Mouse (Mus musculus) lung, postnatal 36 days (tissue): Measurements from ENCODE around the gene Pyroxd2.

ENCODE experiments used
- DNase-seq: peaks from one replicate; pipeline ENCODE4 v3.0.0; 2022; ENCODE audit warnings: mixed read lengths

The Pyroxd2 gene

GRCm38 (mm10) chr19:42745084-42745868 lies 7.3 kb downstream of the Pyroxd2 start:
- no peak for DNase-seq

GRCm38 (mm10) chr19:42744162-42744586 lies 8.4 kb downstream of the Pyroxd2 start:
- DNase-seq = peak; percentile 63

DNA sequence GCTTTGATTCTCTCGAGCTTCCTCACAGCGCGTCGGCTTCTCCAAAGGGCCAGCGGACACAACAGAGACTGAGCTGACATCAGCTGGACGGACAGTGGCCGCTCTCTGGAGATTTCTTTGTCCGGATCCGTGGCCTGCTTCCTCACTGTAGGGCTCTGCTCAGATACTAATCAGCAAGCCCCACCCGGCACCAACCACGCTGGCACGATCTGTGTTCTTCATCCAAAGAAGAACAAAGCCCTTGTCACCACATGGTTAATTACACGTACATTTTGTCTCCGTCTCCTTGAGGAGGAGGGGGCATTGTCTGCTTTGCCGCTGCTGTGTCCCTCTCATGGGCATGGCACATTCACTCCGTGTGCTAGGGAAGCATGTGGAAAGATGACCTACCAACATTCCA lies 9.3 kb downstream of the Pyroxd2 start:
- no peak for DNase-seq

- DNase-seq = no peak
These were observed 10.7 kb downstream of the Pyroxd2 start for GRCm38 (mm10) chr19:42741884-42742283.

DNA sequence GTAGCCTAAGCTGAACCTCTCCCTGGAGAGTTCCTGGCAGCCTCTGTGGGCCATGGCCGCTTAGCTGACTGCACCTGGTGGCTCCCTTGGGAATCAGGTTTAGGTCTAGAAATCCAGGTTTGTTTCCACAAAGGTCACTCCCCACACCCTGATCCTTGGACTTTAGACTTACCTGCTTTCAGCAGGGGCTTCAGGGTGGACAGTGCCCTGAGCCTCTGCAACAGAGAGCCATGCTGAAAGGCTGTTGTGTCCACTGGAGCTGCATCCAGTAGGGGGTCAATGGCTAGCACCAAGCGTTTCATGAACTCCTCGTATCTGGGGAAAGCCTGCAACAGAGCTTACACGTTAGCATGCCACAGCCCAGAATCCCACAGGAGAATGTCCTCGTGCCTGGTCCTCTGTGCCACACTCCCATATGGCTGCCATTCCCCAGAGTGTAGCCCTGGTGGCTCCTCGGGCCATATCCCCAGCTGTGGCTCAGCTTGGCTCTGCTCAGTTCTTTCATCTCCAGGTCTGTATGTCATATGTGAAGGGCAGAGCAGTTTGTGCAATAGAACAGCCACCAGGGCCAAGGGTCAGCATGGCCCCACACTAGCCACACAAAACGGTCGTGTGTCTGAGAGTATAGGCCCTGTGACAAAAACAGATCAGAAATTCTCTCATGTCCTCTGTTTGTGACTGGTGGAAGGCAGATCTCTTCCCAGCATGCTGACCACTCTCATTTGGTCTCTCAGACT lies 12.2 kb downstream of the Pyroxd2 start:
- DNase-seq = no peak

- DNase-seq = no peak
These were observed 12.8 kb downstream of the Pyroxd2 start for GRCm38 (mm10) chr19:42739734-42740133.

DNA sequence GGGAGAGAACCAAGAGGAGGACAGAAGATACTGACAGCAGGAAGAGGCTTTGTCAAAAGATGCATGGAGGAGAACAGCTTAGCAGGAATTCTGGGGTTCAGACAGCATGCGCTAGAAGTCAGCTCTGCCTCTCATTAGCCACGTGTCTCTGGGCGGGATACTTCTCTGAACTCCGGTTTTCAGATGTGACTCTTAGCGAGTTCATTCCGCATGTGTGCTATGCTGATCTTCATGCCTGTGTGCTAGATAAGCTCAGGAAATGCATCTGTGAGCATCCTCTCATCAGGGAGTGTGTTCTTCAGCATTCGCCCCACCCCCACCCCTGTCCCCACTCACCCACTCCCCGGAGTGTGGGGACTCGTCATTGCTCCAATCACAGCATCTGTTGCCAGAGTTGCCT lies 14.8 kb downstream of the Pyroxd2 start:
- DNase-seq = no peak

GRCm38 (mm10) chr19:42734982-42735381 lies 17.6 kb downstream of the Pyroxd2 start:
- DNase-seq = no peak

DNA sequence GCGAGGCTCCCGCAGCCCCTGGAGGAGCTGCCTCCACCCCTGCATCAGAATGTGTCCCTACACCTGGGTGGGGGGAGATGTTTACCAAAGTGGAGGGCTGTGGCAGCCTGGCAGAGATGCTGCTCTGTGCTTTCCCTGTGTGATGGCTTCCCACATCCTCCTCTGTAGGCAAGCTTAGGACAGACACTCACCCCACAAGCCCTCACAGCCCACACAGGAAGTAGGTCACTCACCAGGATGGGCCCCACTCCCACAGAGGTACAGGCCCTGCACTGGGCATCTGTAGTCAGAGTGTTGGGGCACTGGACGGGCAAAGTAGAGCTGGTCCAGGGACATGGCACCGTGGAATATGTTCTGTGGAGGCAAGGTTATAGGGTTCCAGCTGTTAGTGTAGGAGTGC lies 25.2 kb downstream of the Pyroxd2 start:
- DNase-seq = no peak

- DNase-seq = no peak
These were observed 25.8 kb downstream of the Pyroxd2 start for GRCm38 (mm10) chr19:42726766-42727165.

- no peak for DNase-seq
These were observed 26.6 kb downstream of the Pyroxd2 start for GRCm38 (mm10) chr19:42725973-42726350.

DNA sequence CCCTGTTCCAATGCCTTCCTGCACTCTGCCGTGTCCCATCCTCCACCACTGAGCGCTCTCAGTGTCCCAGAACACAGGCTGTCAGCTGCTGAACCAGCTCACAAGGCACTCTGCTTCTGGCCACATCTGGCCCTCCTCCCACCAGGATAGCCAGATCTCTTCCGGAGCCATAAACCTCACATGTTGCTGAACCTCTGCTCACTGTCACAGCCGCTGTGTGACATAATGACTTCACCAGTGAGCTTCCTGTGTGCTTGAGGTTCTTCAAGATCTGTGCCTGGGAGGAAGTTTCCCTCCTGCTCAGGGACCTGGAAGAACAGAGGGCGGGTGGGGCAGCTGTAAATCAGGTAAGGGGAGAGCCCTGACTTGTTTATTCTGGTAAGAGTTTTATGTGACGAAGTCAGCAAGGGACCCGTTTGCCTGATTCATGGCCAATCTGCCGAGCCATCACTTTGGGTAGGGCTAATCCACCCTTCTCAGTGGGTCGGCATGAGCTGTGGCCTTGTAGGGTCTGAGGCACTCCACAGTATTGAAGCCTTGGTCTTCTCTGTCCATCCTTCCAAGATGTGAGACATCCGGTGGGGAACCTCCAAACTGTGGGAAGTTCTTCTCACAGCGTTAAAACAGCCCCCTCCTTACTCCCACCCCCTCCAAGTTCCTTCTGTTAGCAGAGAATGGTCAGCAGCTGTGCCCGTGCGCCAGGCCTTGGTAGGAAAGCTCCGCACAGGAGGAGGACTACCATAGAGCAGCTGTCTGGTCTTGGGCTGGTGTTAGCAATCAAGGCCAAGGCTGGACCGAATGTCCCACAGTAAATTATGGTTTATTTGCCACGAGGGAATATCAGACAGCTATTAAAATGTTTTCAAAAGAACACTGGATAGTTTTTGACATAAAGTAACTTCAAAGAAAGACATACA lies 27.3 kb downstream of the Pyroxd2 start:
- DNase-seq = no peak

GRCm38 (mm10) chr19:42723302-42723701 lies 29.3 kb downstream of the Pyroxd2 start:
- peak; percentile 6 for DNase-seq

DNA sequence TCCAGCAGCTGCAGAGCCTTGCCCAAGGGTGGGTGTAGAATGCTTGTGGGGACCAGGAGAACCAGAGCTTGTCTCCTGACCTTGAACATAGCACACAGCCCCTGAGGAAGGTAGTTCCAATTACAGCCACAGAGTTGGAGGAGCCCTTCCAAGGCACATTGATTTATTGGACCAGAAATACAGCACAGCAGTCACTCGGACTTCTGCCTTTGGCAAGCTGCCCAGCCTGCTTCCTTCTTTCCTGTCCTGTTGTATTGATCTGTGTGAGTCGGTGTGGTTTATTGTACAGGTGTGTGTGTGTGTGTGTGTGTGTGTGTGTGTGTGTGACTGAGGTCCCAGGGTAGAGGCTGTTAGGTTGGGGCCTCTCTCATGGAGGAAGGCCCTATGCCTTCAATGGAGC lies 30.1 kb downstream of the Pyroxd2 start:
- no peak for DNase-seq

DNA sequence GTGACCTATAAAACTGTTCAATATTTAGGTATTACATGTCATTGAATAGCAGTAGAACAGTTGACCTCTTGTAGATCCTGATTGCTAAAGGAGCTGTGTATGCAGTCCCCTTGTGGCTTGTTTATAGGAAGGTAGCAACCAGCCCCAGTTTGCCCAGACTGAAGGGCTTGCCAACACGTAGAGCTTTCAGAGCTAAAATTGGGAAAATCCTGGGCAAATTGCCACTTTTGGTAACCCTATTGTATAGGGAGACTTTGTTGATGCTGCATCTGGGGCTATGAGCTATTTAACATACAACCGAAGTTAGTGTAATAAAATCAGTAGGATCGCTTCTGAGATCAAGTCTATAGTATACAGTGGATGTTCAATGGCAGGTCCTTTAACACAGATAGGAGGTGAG lies 34.5 kb downstream of the Pyroxd2 start:
- DNase-seq = no peak

DNA sequence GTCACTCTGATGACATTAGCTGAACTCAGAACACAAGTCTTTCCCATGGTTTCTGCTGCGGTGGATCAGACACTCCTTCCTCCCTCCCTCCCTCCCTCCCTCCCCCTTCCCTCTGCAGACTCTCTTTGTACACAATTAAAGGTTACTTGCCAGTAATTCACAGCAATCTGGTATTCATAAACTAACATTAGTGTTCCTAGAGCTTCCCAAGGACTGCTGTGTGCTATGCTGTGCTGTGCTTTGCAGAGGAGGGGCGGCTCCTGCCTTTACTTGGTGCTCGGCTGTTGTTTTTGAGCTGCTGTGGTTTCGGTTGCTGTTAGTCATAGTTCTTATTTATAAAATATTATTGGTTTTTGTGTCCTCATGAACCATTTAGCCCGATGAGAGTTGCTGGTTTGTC lies 34.9 kb downstream of the Pyroxd2 start:
- no peak for DNase-seq

DNA sequence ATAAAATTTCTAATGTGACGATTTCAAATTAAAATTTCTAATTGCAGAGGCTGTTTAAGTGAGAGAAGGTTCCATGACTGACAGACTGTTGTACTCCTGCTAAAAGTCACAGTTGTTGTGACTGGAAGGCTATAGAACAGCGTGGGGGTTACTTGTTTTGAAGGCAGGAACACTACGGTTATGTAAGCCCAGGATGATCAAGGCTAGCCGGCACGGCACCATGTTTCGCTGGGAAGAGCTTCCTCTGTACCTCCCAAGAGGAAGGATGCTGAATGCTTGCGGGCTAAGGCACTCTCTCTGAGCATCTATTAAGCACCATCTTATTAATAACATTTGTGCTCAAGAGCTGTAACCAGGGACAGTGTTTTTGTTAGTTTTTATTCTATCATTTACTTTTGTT lies 36.1 kb downstream of the Pyroxd2 start:
- no peak for DNase-seq

DNA sequence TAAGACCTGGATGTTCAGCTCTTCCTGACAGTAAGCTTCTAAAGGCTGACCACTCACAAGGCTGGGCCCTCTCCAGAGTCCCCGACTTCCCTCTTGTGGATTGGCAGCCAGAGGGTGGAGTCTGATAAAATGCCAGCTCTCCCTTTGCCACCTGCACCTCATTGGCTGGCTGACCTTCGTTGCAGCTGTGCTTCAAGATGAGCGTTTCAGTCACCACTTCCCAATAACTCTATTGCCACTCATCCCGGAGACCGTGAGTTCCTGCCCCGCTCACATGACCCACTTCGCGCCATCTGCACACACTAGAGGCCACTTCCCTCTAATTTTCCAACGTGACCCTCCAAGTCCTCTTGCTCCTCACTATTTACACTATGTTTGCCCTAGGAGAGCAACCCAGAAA lies 38.8 kb downstream of the Pyroxd2 start:
- DNase-seq = peak; percentile 59

DNA sequence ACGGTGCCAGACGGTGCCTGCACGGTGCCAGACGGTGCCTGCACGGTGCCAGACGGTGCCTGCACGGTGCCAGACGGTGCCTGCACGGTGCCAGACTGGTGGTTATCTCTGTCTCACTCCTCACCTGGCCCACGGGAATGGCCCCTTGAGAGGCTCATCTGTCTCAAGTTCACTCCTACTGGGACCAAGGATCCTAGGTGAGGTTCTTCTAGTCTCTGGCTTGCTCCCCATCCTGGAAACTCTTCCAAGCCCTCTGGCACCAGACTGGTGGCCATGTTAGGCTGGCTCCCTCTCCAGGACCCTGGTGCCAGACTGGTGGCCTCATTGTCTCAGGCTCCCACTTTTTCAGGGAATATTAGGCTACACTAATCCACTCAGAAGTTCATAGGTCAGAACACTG lies 53.1 kb downstream of the Pyroxd2 start:
- no peak for DNase-seq

DNA sequence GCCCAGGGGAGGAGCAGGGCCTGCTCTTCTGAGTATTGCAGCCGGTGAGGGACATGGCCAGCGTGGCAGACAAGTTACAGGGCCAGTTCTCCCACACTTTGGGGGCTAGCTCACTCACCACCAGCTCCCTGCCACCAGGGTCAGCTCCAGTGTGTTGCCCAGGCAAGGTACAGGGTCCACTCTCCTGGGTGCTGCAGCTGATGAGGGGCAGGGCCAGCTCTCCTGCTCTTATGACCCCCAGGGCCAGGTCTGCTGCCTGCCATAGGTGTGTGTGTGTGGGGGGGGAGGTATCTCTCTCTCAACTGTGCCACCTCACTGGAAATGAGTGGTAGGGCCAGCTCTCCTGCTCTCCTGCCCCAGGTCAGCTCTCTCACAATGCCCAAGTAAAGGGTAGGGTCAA lies 54.0 kb downstream of the Pyroxd2 start:
- no peak for DNase-seq

- DNase-seq = no peak
These were observed 55.2 kb downstream of the Pyroxd2 start for GRCm38 (mm10) chr19:42697336-42697735.

- DNase-seq = no peak
These were observed 62.3 kb downstream of the Pyroxd2 start for GRCm38 (mm10) chr19:42690256-42690655.

GRCm38 (mm10) chr19:42689786-42690185 lies 62.8 kb downstream of the Pyroxd2 start:
- no peak for DNase-seq
